Mouse (Mus musculus) cerebellum, adult 2 months (tissue): ENCODE measurements around the gene Gm49510. TPM values are rescaled to one million over a fixed set of nuclear protein-coding genes. Genes with fewer than 3 reads are reported as not detected.
A peak's percentile ranks its signal among the peaks of the same experiment; 100 is the strongest.

ENCODE experiments used
- DNase-seq, 2 experiments: peaks; one replicate each; pipeline ENCODE4 v3.0.0; 2021
- H3K27ac ChIP-seq: fragments of 200-500 bp; 2 replicates; pipeline ENCODE4 v1.5.1; 2012; ENCODE audit warnings: low read length, control low read depth, inconsistent platforms; ENCODE audit not compliant: insufficient read depth
- H3K27me3 ChIP-seq: fragments of 200-500 bp; 2 replicates; pipeline ENCODE4 v1.6.1; 2012; ENCODE audit warnings: inconsistent platforms, mild to moderate bottlenecking, low read length, moderate library complexity; ENCODE audit not compliant: control insufficient read depth, insufficient read depth
- H3K4me1 ChIP-seq: fragments of 200-500 bp; 2 replicates; pipeline ENCODE4 v1.6.1; 2011; ENCODE audit warnings: low read length; ENCODE audit not compliant: control insufficient read depth, insufficient read depth
- H3K4me3 ChIP-seq: fragments of 200-500 bp; replicated peaks from 2 replicates; pipeline ENCODE3; 2011; ENCODE audit warnings: mild to moderate bottlenecking, low read depth, low read length, control low read depth; ENCODE audit not compliant: insufficient read depth
- CTCF ChIP-seq: fragments of 200-500 bp; IDR thresholded peaks from 2 replicates; pipeline ENCODE4 v1.5.1; 2011; ENCODE audit warnings: low read depth, mild to moderate bottlenecking, control low read depth, low read length, moderate library complexity, borderline replicate concordance; ENCODE audit not compliant: insufficient read depth
- POLR2A ChIP-seq: fragments of 200-500 bp; IDR thresholded peaks from 2 replicates; pipeline ENCODE4 v1.6.1; 2011; ENCODE audit warnings: low read length, control low read depth, borderline replicate concordance; ENCODE audit not compliant: insufficient read depth
- WGBS: fragments of 180-500 bp; shearing (Covaris S2); methylation state at CpG from one replicate; pipeline ENCODE4 v1.1.7; 2018; 5-methylcytosine and 5-hydroxymethylcytosine counted together
- polyA plus RNA-seq: library from polyadenylated mRNA; depleted of rRNA; stranded (reverse); fragments of >200 nt; gene quantifications from 2 replicates; pipeline ENCODE4 v1.2.3, GENCODE M21; 2012

Gm49510 gene
- polyA plus RNA-seq, 1 experiment: 0.10 TPM

- DNase-seq: no peak
- no peak for TF ChIP-seq CTCF
- no peak for TF ChIP-seq POLR2A
Measured at GRCm38 (mm10) chr15:78889401-78889853, 10.0 kb upstream of the Gm49510 start.

GRCm38 (mm10) chr15:78892440-78892839 lies 7.0 kb upstream of the Gm49510 start:
- DNase-seq: no peak
- H3K27me3 ChIP-seq: no peaks in the 10 kb centered on the region
- H3K4me3 ChIP-seq: no peak overlapping the region
- 65% methylated on average over 7 of the region's 7 CpGs for WGBS
- H3K27ac ChIP-seq: no peak overlapping the region
- TF ChIP-seq CTCF (no peak), POLR2A (no peak)
- no peaks in the 10 kb centered on the region; the same call in 1 of the 2 replicates for H3K4me1 ChIP-seq

More at GRCm38 (mm10) chr15:78889401-78889853, 10.0 kb upstream of the Gm49510 start:
- Histone ChIP-seq H3K4me3 (no peak overlapping the region), H3K27me3 (no peaks in the 10 kb centered on the region), H3K4me1 (no peaks in the 10 kb centered on the region), H3K27ac (no peak overlapping the region)
- 35% methylated on average over 13 of the region's 13 CpGs for WGBS

GRCm38 (mm10) chr15:78894726-78895125 lies 4.7 kb upstream of the Gm49510 start:
- no peak for DNase-seq
- H3K27ac ChIP-seq: no peak overlapping the region
- no peak overlapping the region for H3K4me3 ChIP-seq
- no peaks in the 10 kb centered on the region; the same call in 1 of the 2 replicates for H3K4me1 ChIP-seq
- no peaks in the 10 kb centered on the region for H3K27me3 ChIP-seq
- no peak for TF ChIP-seq POLR2A
- TF ChIP-seq CTCF: no peak
- WGBS: 73% methylated on average over 13 of the region's 13 CpGs

- DNase-seq: no peak
- WGBS: 66% methylated on average over 2 of the region's 2 CpGs
- no peak overlapping the region for H3K4me3 ChIP-seq
- no peaks in the 10 kb centered on the region; the same call in 1 of the 2 replicates for H3K4me1 ChIP-seq
- H3K27me3 ChIP-seq: no peaks in the 10 kb centered on the region
- H3K27ac ChIP-seq: no peak overlapping the region
- TF ChIP-seq CTCF: no peak
- TF ChIP-seq POLR2A: no peak
Measured at GRCm38 (mm10) chr15:78895741-78896140, 3.7 kb upstream of the Gm49510 start.

GRCm38 (mm10) chr15:78896149-78896548 lies 3.3 kb upstream of the Gm49510 start:
- H3K27ac ChIP-seq: no peak overlapping the region
- no peaks in the 10 kb centered on the region for H3K27me3 ChIP-seq
- DNase-seq: no peak
- 30% methylated on average over 3 of the region's 3 CpGs for WGBS
- H3K4me3 ChIP-seq: no peak overlapping the region
- no peaks in the 10 kb centered on the region; the same call in 1 of the 2 replicates for H3K4me1 ChIP-seq
- TF ChIP-seq POLR2A: no peak
- no peak for TF ChIP-seq CTCF

GRCm38 (mm10) chr15:78897488-78897887 lies 2.0 kb upstream of the Gm49510 start:
- no peak for DNase-seq
- Histone ChIP-seq H3K27me3 (no peaks in the 10 kb centered on the region), H3K4me1 (no peaks in the 10 kb centered on the region; the same call in 1 of the 2 replicates), H3K4me3 (no peak overlapping the region), H3K27ac (no peak overlapping the region)
- WGBS: 94% methylated on average over 4 of the region's 4 CpGs
- TF ChIP-seq POLR2A (no peak), CTCF (no peak)

- Histone ChIP-seq H3K27ac (no peak overlapping the region), H3K4me1 (no peaks in the 10 kb centered on the region; the same call in none of the 2 replicates), H3K27me3 (no peaks in the 10 kb centered on the region), H3K4me3 (no peak overlapping the region)
- no peak for TF ChIP-seq POLR2A
- DNase-seq: no peak
- 77% methylated on average over 6 of the region's 6 CpGs for WGBS
Measured at GRCm38 (mm10) chr15:78898507-78899001, 913 bp upstream of the Gm49510 start.

- H3K27ac ChIP-seq: no peak within 1 kb of the TSS
- peak; percentile 46 to 61 for DNase-seq
- WGBS: 6% methylated on average over 47 of the region's 47 CpGs
Measured at GRCm38 (mm10) chr15:78899740-78900584, 495 bp downstream of the Gm49510 start, which contains the start of gene Sh3bp1. Gene Sh3bp1, plus strand, starts transcription at chr15:78899768.

More at GRCm38 (mm10) chr15:78899740-78900584, 495 bp downstream of the Gm49510 start, which contains the start of gene Sh3bp1:
- TF ChIP-seq CTCF (no peak), POLR2A (no peak)
- H3K4me3 ChIP-seq: peak within 1 kb of the TSS; percentile 69
- no peaks in the 10 kb centered on the region; the same call in none of the 2 replicates for H3K4me1 ChIP-seq
- no peaks in the 10 kb centered on the region for H3K27me3 ChIP-seq
